8 mouse cellular contexts compared by ENCODE assay signal in genomic region chr17:87532762-87533161, GRCm38 (mm10).
DNase-seq lines count a peak whose midpoint lies in the region; ATAC-seq and TF ChIP-seq lines count a peak whose summit lies in the region.

No protein-coding gene starts in this region.

- H3K9ac ChIP-seq in kidney, postnatal 0 days (ENCODE audit: low read depth, low read length), result no peak overlapping the region
- no peak overlapping the region for H3K9ac ChIP-seq in embryonic facial prominence, embryonic 14.5 days (ENCODE audit: low read depth, low read length)
- no peak overlapping the region for H3K9ac ChIP-seq in midbrain, embryonic 14.5 days (replicated peaks; ENCODE audit: low read length)

- no peaks in the 10 kb centered on the region for H3K36me3 ChIP-seq in kidney, postnatal 0 days (ENCODE audit: insufficient read depth, low read length)
- no peaks in the 10 kb centered on the region for H3K36me3 ChIP-seq in embryonic facial prominence, embryonic 14.5 days (ENCODE audit: control insufficient read depth, insufficient read depth, low read length)
- no peaks in the 10 kb centered on the region for H3K36me3 ChIP-seq in midbrain, embryonic 14.5 days (ENCODE audit: control insufficient read depth, insufficient read depth, low read length)

- no peak for ATAC-seq in kidney, postnatal 0 days (replicated peaks; ENCODE audit: low FRiP score, low read depth)
- ATAC-seq in embryonic facial prominence, embryonic 14.5 days (ENCODE audit: low read depth), result no peak
- no peak for ATAC-seq in midbrain, embryonic 14.5 days (ENCODE audit: low FRiP score, low TSS enrichment)

- no peak for DNase-seq in kidney, postnatal 0 days (ENCODE audit: low spot score)
- no peak for DNase-seq in kidney, postnatal 10 days
- DNase-seq in embryonic facial prominence, embryonic 14.5 days (ENCODE audit: low spot score), result no peak
- DNase-seq in induced T-regulatory cell, adult 2 months (ENCODE audit: low read depth), result peak; percentile 45
- DNase-seq in midbrain, embryonic 14.5 days, result no peak
- DNase-seq in cerebellum, postnatal 10 days, result no peak
- no peak for DNase-seq in spleen, postnatal 4 days (ENCODE audit: low spot score in 2 of 2)
- no peak for DNase-seq in spleen, postnatal 10 days (ENCODE audit: low spot score in 2 of 2)

- no peaks in the 10 kb centered on the region for H3K27me3 ChIP-seq in kidney, postnatal 0 days (ENCODE audit: insufficient read depth, low read length)
- H3K27me3 ChIP-seq in embryonic facial prominence, embryonic 14.5 days (replicated peaks; ENCODE audit: control insufficient read depth, insufficient read depth, low read length), result no peaks in the 10 kb centered on the region
- H3K27me3 ChIP-seq in midbrain, embryonic 14.5 days (ENCODE audit: control insufficient read depth, insufficient read depth, low read length), result no peaks in the 10 kb centered on the region

- TF ChIP-seq CTCF in kidney, postnatal 0 days (IDR thresholded peaks at IDR 0.05; ENCODE audit: low read depth), result no peak

- no peaks in the 10 kb centered on the region for H3K9me3 ChIP-seq in kidney, postnatal 0 days (replicated peaks; ENCODE audit: low read length)
- H3K9me3 ChIP-seq in embryonic facial prominence, embryonic 14.5 days (ENCODE audit: control insufficient read depth, low read length), result no peaks in the 10 kb centered on the region
- no peaks in the 10 kb centered on the region for H3K9me3 ChIP-seq in midbrain, embryonic 14.5 days (ENCODE audit: control insufficient read depth, low read length)

- H3K4me3 ChIP-seq in kidney, postnatal 0 days (replicated peaks; ENCODE audit: low read depth, low read length), result no peak overlapping the region
- H3K4me3 ChIP-seq in embryonic facial prominence, embryonic 14.5 days (ENCODE audit: low read depth, low read length), result no peak overlapping the region
- H3K4me3 ChIP-seq in midbrain, embryonic 14.5 days (replicated peaks; ENCODE audit: low read depth, low read length), result no peak overlapping the region

- peaks cover 14% of the 10 kb centered on the region; the same call in 1 of the 2 replicates for H3K4me1 ChIP-seq in kidney, postnatal 0 days (replicated peaks; ENCODE audit: insufficient read depth, low read length)
- H3K4me1 ChIP-seq in embryonic facial prominence, embryonic 14.5 days (ENCODE audit: control insufficient read depth, insufficient read depth, low read length), result 0 out of 2 replicates have a peak, but pooled peaks cover 16% of the 10 kb centered on the region
- peaks cover 24% of the 10 kb centered on the region for H3K4me1 ChIP-seq in midbrain, embryonic 14.5 days (ENCODE audit: control insufficient read depth, insufficient read depth, low read length)

- WGBS in kidney, postnatal 0 days, result 25% methylated on average over 6 of the region's 6 CpGs
- WGBS in embryonic facial prominence, embryonic 14.5 days, result 35% methylated on average over 6 of the region's 6 CpGs
- WGBS in midbrain, embryonic 14.5 days, result 48% methylated on average over 6 of the region's 6 CpGs

- peak overlapping the region; percentile 62 for H3K4me2 ChIP-seq in kidney, postnatal 0 days (ENCODE audit: low read length)
- H3K4me2 ChIP-seq in embryonic facial prominence, embryonic 14.5 days (ENCODE audit: low read depth, low read length), result peak overlapping the region; percentile 58
- H3K4me2 ChIP-seq in midbrain, embryonic 14.5 days (ENCODE audit: low read length), result peak overlapping the region; percentile 55

- H3K27ac ChIP-seq in kidney, postnatal 0 days, result no peak overlapping the region
- H3K27ac ChIP-seq in embryonic facial prominence, embryonic 14.5 days (replicated peaks; ENCODE audit: low read depth, low read length), result no peak overlapping the region
- H3K27ac ChIP-seq in midbrain, embryonic 14.5 days (replicated peaks; ENCODE audit: low read depth, low read length), result no peak overlapping the region
